Mouse (Mus musculus): ENCODE data around the gene Ceacam19. TPM values are rescaled to one million over a fixed set of nuclear protein-coding genes. Genes with fewer than 3 reads are reported as not detected.

The Ceacam19 gene
- polyA plus RNA-seq, 1 experiment from 2014 or later: 9.5 TPM

DNA sequence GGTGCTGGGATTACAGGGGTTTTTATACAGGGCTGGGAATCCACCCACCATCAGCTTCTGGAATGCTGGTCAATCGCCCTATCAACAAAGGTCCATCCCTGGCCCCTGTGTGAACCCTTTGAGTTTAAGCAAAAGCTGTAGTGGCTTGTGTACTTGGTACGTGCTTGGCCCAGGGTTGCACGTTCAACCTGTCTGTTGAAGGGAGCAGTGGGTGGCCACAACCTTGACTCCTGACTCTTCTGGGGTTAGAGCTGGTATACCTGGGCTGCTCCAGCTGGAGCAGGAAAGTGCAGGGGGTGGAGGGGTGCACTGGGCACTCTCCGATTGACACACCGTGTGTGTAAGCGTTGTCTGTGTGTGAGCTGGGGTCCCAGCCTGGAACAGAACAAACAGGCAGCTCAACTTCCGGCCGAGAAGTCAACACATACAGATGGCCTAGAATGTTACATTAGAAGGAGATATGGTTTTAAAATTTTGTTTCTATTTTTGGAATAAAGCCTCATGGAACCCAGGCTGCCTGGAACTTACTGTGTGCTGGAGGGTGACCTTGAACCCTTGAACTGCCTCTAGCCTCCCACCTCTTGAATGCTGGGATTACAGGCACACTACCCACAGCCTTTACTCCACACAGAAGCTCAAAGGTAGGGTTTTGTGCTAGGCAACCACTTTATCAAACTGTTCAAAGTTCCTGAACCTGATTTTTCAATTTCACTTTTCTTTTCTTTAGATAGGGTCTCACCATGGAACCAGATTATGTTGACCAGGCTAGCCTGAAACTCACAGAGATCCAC is 22.3 kb downstream of the Ceacam19 start:
- H3K27me3 ChIP-seq (ENCODE audit: control insufficient read depth, insufficient read depth, low read length): no peaks in the 10 kb centered on the region
- no peak for TF ChIP-seq EP300 (optimal IDR thresholded peaks at IDR 0.05)
- H3K4me1 ChIP-seq (replicated peaks; ENCODE audit: control insufficient read depth, insufficient read depth): no peaks in the 10 kb centered on the region
- ATAC-seq (ENCODE audit: low FRiP score, low TSS enrichment) (no peak), DNase-seq (ENCODE audit: low spot score) (no peak)
- 65% methylated on average over 8 of the region's 8 CpGs for WGBS
- H3K36me3 ChIP-seq (ENCODE audit: control insufficient read depth, insufficient read depth, low read length): no peaks in the 10 kb centered on the region
- no peak overlapping the region for H3K4me3 ChIP-seq (ENCODE audit: low read depth, low read length)
- no peaks in the 10 kb centered on the region for H3K9me3 ChIP-seq (ENCODE audit: control insufficient read depth, low read length)
- no peak overlapping the region for H3K27ac ChIP-seq (replicated peaks)
- H3K9ac ChIP-seq (ENCODE audit: low read length): no peak overlapping the region
- no peak overlapping the region for H3K4me2 ChIP-seq (replicated peaks; ENCODE audit: low read depth)

DNA sequence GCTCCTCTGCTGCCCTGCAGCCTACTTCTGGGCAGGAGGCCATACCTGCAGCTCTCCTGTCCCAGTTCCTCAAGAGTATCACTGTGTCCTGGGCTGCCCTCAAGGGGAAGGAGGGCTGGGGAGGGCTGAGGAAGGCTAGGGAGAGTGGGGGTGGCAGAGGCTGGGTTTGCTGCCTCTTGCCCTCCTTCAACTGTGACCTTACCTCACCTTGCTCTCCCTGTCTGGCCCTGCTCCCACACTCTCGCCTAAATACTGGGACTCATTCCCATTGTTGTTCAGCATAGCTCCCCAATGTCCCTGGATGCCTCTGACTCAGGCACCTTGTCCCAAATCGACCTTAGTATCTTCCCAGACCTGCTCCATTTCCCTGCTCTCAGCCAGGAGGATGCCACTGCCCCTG is 23.5 kb downstream of the Ceacam19 start:
- H3K9ac ChIP-seq (ENCODE audit: low read length): no peak overlapping the region
- no peak for TF ChIP-seq CTCF (IDR thresholded peaks at IDR 0.05; ENCODE audit: low read depth)
- TF ChIP-seq EP300 (optimal IDR thresholded peaks at IDR 0.05): no peak
- no peaks in the 10 kb centered on the region for H3K4me1 ChIP-seq (replicated peaks; ENCODE audit: control insufficient read depth, insufficient read depth)
- ATAC-seq (ENCODE audit: low FRiP score, low TSS enrichment) (peak; percentile 24; the same call in 1 of the 2 replicates), DNase-seq (ENCODE audit: low spot score) (no peak)
- no peaks in the 10 kb centered on the region for H3K9me3 ChIP-seq (ENCODE audit: control insufficient read depth, low read length)
- H3K4me3 ChIP-seq (ENCODE audit: low read depth, low read length): no peak overlapping the region
- no peak overlapping the region for H3K4me2 ChIP-seq (replicated peaks; ENCODE audit: low read depth)
- H3K27ac ChIP-seq (replicated peaks): no peak overlapping the region
- H3K36me3 ChIP-seq (ENCODE audit: control insufficient read depth, insufficient read depth, low read length): no peaks in the 10 kb centered on the region
- H3K27me3 ChIP-seq (ENCODE audit: control insufficient read depth, insufficient read depth, low read length): no peaks in the 10 kb centered on the region
- 27% methylated on average over 2 of the region's 2 CpGs for WGBS

DNA sequence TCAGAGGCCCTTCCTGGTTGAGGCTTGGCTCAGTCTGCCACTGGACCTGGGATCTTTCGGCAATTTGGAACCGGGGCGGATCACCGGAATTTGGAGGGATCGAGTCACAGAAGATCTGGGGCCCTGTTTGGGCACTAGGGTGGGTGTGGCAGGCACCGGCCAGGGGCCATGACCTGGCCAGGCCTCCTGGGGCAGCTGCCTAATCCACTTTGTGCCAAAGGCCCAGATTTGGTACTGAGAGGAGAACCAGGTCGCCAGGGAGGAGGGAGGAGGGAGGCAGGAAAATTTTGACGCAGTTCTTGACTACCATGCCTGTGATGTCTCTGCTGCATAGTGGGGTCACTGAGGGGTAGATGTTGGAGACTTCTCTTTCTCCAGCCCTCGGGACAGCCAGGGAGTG is 26.6 kb downstream of the Ceacam19 start, which contains the start of gene Ceacam16:
Gene Ceacam16 (minus strand): TSS at position 101 of the 400 bp plus-strand sequence.
- Histone ChIP-seq H3K9me3 (ENCODE audit: control insufficient read depth, low read length) (no peaks in the 10 kb centered on the region), H3K27ac (replicated peaks) (no peak within 1 kb of the TSS), H3K4me2 (replicated peaks; ENCODE audit: low read depth) (no peak within 1 kb of the TSS), H3K4me3 (ENCODE audit: low read depth, low read length) (no peak within 1 kb of the TSS), H3K9ac (ENCODE audit: low read length) (no peak within 1 kb of the TSS), H3K36me3 (ENCODE audit: control insufficient read depth, insufficient read depth, low read length) (no peaks in the 10 kb centered on the region), H3K4me1 (replicated peaks; ENCODE audit: control insufficient read depth, insufficient read depth) (no peaks in the 10 kb centered on the region), H3K27me3 (ENCODE audit: control insufficient read depth, insufficient read depth, low read length) (no peaks in the 10 kb centered on the region)
- ATAC-seq (ENCODE audit: low FRiP score, low TSS enrichment) (no peak), DNase-seq (ENCODE audit: low spot score) (no peak)
- TF ChIP-seq EP300 (optimal IDR thresholded peaks at IDR 0.05): no peak
- TF ChIP-seq CTCF (IDR thresholded peaks at IDR 0.05; ENCODE audit: low read depth): no peak
- 81% methylated on average over 9 of the region's 9 CpGs for WGBS

DNA sequence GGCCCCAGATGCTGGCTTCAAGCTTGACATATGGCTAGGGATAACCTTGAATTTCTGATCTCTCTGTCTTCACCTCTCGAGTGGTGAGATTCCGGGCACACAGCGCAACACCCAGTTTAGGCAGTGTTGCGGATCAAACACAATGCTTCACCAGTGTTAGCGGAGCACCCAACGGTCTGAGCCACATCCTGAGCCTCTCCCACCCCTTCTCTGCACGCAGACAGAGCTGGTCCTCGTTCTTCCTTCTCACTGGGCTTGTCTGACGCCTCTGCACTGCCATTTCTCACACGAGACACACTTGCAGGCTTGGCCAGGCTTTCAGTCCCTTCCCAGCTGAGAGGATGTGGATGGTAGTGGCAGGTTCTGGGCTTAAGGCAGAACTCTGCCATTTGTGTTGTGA is 28.0 kb downstream of the Ceacam19 start:
- no peak for ATAC-seq (ENCODE audit: low FRiP score, low TSS enrichment)
- Histone ChIP-seq H3K4me1 (replicated peaks; ENCODE audit: control insufficient read depth, insufficient read depth) (no peaks in the 10 kb centered on the region), H3K36me3 (ENCODE audit: control insufficient read depth, insufficient read depth, low read length) (no peaks in the 10 kb centered on the region), H3K27me3 (ENCODE audit: control insufficient read depth, insufficient read depth, low read length) (no peaks in the 10 kb centered on the region), H3K4me2 (replicated peaks; ENCODE audit: low read depth) (no peak overlapping the region), H3K27ac (replicated peaks) (no peak overlapping the region), H3K9me3 (ENCODE audit: control insufficient read depth, low read length) (no peaks in the 10 kb centered on the region), H3K4me3 (ENCODE audit: low read depth, low read length) (no peak overlapping the region), H3K9ac (ENCODE audit: low read length) (no peak overlapping the region)
- TF ChIP-seq CTCF (IDR thresholded peaks at IDR 0.05; ENCODE audit: low read depth) (no peak), EP300 (optimal IDR thresholded peaks at IDR 0.05) (no peak)
- DNase-seq (ENCODE audit: low spot score): no peak
- 53% methylated on average over 10 of the region's 10 CpGs for WGBS

DNA sequence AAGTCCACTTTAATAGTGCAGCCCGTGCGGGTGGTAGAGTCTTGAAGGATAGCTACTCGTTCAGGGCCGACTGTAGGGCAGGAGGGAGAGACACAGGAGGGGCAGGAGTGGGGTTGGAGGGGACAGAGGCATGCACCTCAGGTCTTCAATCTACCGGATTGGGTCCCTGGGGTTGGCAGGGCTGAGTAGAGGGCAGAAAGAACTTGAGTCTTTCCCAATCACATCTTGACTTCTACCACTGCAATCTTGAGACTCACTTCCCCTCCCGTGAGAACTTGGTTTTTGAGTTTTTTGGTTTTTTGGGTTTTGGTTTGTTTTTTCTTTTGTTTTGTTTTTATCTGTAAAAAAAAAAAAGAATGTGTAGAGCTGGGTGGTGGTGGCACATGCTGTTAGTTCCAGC is 31.5 kb downstream of the Ceacam19 start:
- Histone ChIP-seq H3K27ac (replicated peaks) (no peak overlapping the region), H3K9ac (ENCODE audit: low read length) (no peak overlapping the region), H3K4me3 (ENCODE audit: low read depth, low read length) (no peak overlapping the region), H3K4me2 (replicated peaks; ENCODE audit: low read depth) (no peak overlapping the region), H3K27me3 (ENCODE audit: control insufficient read depth, insufficient read depth, low read length) (no peaks in the 10 kb centered on the region), H3K4me1 (replicated peaks; ENCODE audit: control insufficient read depth, insufficient read depth) (no peaks in the 10 kb centered on the region), H3K36me3 (ENCODE audit: control insufficient read depth, insufficient read depth, low read length) (no peaks in the 10 kb centered on the region), H3K9me3 (ENCODE audit: control insufficient read depth, low read length) (no peaks in the 10 kb centered on the region)
- 76% methylated on average over 6 of the region's 6 CpGs for WGBS
- ATAC-seq (ENCODE audit: low FRiP score, low TSS enrichment) (no peak), DNase-seq (ENCODE audit: low spot score) (no peak)
- TF ChIP-seq CTCF (IDR thresholded peaks at IDR 0.05; ENCODE audit: low read depth) (no peak), EP300 (optimal IDR thresholded peaks at IDR 0.05) (no peak)

DNA sequence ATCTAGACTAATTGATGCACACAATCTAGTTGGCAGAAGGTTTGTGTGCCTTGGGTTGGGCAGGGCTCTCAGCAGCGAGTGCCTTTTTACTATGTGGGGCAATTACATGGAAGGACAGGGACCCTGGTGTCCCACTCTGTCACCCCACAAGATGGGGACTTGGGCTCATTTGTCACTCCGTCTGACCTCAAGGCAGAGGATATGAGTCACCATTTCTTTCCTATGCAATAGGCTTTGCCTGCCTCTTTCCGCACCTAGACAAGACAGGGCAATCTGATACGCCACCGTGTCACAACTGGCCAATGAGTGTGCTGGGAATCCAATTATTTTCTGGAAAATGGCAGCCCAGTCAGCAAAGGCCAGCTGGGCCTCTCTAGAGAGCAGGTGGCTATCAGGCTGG is 32.1 kb downstream of the Ceacam19 start:
- TF ChIP-seq EP300 (optimal IDR thresholded peaks at IDR 0.05): no peak
- TF ChIP-seq CTCF (IDR thresholded peaks at IDR 0.05; ENCODE audit: low read depth): no peak
- Histone ChIP-seq H3K27me3 (ENCODE audit: control insufficient read depth, insufficient read depth, low read length) (no peaks in the 10 kb centered on the region), H3K27ac (replicated peaks) (no peak overlapping the region), H3K36me3 (ENCODE audit: control insufficient read depth, insufficient read depth, low read length) (no peaks in the 10 kb centered on the region), H3K9me3 (ENCODE audit: control insufficient read depth, low read length) (no peaks in the 10 kb centered on the region), H3K4me1 (replicated peaks; ENCODE audit: control insufficient read depth, insufficient read depth) (no peaks in the 10 kb centered on the region), H3K9ac (ENCODE audit: low read length) (no peak overlapping the region), H3K4me3 (ENCODE audit: low read depth, low read length) (no peak overlapping the region), H3K4me2 (replicated peaks; ENCODE audit: low read depth) (no peak overlapping the region)
- DNase-seq (ENCODE audit: low spot score): no peak
- WGBS: 74% methylated on average over 5 of the region's 5 CpGs
- no peak for ATAC-seq (ENCODE audit: low FRiP score, low TSS enrichment)

Data from stomach, postnatal 0 days (tissue).